Mouse (Mus musculus): ENCODE data around the gene Slc6a19. TPM values are rescaled to one million over a fixed set of nuclear protein-coding genes. Genes with fewer than 3 reads are reported as not detected.
"Not testable (repeated sequence)": the region's sequence is repeated elsewhere in the genome, so short reads cannot be mapped to it uniquely, and the experiment has no call there.

Gene Slc6a19
- polyA plus RNA-seq, 1 experiment: not detected

DNA sequence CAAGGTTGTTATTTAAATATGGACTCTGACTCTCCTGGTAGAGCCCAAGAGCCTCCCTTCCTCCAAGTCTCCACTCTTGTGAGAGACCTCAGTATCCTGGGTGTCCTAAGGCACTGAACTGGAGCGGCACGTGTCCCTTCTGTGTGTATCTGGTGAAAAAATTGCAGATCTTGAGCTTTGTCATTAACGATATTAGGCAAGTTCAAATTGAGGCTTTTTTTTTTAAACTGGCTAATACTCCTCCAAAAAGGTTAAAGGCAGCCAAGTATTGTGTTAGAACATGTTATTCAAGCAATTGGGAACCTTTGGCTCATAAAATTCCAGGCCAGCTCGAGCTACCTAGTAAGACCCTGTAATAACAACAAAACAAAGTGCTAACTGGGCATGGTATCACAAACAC lies 15.6 kb upstream of the Slc6a19 start:
- Histone ChIP-seq H3K27ac (ENCODE audit: insufficient read depth, low read depth, low read length) (no peak overlapping the region), H3K4me3 (ENCODE audit: insufficient read depth, low read depth, low read length) (no peak overlapping the region), H3K4me1 (ENCODE audit: control insufficient read depth, insufficient read depth, low read length) (no peaks in the 10 kb centered on the region)
- 79% methylated on average over 4 of the region's 4 CpGs for WGBS
- TF ChIP-seq POLR2A (IDR thresholded peaks at IDR 0.05; ENCODE audit: insufficient read depth, low read depth, low read length): no peak

DNA sequence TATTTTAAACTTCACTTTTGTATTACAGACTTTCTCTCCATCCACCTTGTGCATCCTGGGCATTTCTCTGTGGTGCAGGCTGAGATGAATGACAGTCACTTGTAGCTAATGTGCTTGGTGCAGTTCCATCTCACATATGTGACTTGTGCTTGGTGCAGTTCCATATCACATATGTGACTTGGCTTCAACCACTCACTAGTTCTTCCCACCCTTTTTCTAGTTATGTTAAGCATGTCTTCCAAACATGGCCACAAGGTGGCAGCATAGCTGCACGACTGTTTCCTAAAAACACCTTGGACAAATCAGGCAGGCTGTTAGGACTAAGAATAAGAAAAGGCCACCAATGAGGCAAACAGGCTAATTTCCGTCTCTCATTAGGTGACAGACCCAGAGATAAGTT lies 13.6 kb upstream of the Slc6a19 start:
- TF ChIP-seq POLR2A (IDR thresholded peaks at IDR 0.05; ENCODE audit: insufficient read depth, low read depth, low read length) (no peak), CTCF (IDR thresholded peaks at IDR 0.05; ENCODE audit: insufficient read depth, low read depth, low read length) (no peak)
- H3K4me3 ChIP-seq (ENCODE audit: insufficient read depth, low read depth, low read length): no peak overlapping the region
- H3K4me1 ChIP-seq (ENCODE audit: control insufficient read depth, insufficient read depth, low read length): no peaks in the 10 kb centered on the region
- H3K27ac ChIP-seq (ENCODE audit: insufficient read depth, low read depth, low read length): no peak overlapping the region
- 3% methylated on average over 2 of the region's 2 CpGs for WGBS

DNA sequence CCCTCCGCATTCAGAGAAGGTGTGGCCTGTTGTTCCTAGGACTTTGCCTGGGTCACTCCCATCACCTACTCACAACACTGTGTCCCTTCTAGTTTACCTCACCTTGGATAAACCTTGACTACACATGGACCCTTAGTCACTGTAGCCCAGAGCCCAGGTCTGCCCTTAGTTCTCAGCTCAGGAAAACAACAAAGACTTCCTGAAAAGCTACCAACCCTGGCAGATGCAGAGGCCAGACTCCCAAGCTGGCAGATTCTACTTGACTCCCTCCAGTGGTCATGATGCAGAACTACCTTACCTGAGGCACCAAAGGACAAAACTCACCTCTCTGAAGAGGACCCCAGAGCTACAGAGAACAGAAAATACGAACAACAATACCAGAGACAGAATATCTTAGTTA lies 9.4 kb upstream of the Slc6a19 start:
- TF ChIP-seq POLR2A (IDR thresholded peaks at IDR 0.05; ENCODE audit: insufficient read depth, low read depth, low read length) (no peak), CTCF (IDR thresholded peaks at IDR 0.05; ENCODE audit: insufficient read depth, low read depth, low read length) (no peak)
- H3K27ac ChIP-seq (ENCODE audit: insufficient read depth, low read depth, low read length): no peak overlapping the region
- H3K4me1 ChIP-seq (ENCODE audit: control insufficient read depth, insufficient read depth, low read length): no peaks in the 10 kb centered on the region
- no peak overlapping the region for H3K4me3 ChIP-seq (ENCODE audit: insufficient read depth, low read depth, low read length)
- 65% methylated on average over 2 of the region's 2 CpGs for WGBS

DNA sequence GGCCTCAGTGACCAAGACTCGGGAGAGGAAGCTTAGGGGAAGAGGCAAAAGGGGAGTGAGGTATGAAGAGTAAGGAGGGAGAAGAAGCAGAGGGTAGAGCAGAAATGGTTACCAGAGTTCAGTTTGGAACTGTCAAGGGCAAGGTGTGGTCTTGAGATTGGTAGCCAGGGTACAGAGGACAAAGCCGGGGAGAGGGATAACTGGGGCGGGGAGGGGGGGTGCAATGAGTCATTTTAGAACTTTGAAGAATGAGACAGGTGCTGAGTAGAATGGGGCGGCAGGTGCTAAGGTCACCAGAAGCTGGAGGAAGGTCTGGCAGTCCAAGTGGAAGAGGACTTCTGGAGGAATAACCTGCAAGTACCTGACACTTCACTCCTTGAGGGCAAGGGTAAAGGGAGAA lies 8.5 kb upstream of the Slc6a19 start:
- no peaks in the 10 kb centered on the region for H3K4me1 ChIP-seq (ENCODE audit: control insufficient read depth, insufficient read depth, low read length)
- no peak overlapping the region for H3K4me3 ChIP-seq (ENCODE audit: insufficient read depth, low read depth, low read length)
- no peak for TF ChIP-seq CTCF (IDR thresholded peaks at IDR 0.05; ENCODE audit: insufficient read depth, low read depth, low read length)
- H3K27ac ChIP-seq (ENCODE audit: insufficient read depth, low read depth, low read length): no peak overlapping the region
- WGBS: 86% methylated on average over 4 of the region's 4 CpGs

DNA sequence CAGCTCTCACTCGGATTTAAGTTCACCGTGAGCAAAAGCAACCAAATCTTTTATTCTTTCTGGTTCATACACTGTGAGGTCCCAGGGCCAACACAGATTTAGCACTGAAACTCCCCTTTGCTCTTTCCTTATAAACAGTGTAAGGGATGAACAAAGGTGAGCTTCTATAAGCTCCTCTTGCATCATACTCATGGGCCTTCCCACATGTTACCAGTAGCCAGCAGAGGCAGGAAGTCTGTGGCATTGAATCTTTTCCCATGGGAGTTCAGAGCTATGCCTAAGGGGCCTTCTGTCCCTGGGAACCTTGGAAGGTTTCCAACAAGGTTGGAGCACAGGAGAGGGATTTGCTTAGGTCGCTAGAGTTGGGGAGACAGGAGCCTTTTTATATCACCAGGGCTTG lies 7.6 kb upstream of the Slc6a19 start:
- TF ChIP-seq POLR2A (IDR thresholded peaks at IDR 0.05; ENCODE audit: insufficient read depth, low read depth, low read length) (no peak), CTCF (IDR thresholded peaks at IDR 0.05; ENCODE audit: insufficient read depth, low read depth, low read length) (no peak)
- H3K4me3 ChIP-seq (ENCODE audit: insufficient read depth, low read depth, low read length): no peak overlapping the region
- 65% methylated on average over 3 of the region's 3 CpGs for WGBS
- no peaks in the 10 kb centered on the region for H3K4me1 ChIP-seq (ENCODE audit: control insufficient read depth, insufficient read depth, low read length)
- no peak overlapping the region for H3K27ac ChIP-seq (ENCODE audit: insufficient read depth, low read depth, low read length)

DNA sequence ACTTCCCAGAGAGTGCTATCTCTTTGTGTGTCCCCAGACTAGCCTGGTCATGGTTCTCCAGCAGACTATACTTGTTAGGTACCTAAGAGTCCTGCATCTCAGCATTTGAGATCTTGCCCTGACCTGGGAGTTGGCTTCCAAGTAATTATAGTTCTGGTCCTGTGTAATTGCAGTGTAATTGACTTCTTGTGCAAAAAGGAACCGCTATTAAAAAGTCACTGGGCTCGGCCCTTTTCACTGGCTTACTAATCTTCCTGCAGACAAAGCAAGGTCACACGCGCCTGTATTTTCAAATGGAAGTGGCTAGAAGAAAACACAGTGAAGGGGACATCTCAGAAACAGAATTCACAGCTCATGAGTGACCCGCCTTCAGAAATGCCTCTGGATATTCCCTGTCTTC lies 7.1 kb upstream of the Slc6a19 start:
- Histone ChIP-seq H3K4me1 (ENCODE audit: control insufficient read depth, insufficient read depth, low read length) (no peaks in the 10 kb centered on the region), H3K4me3 (ENCODE audit: insufficient read depth, low read depth, low read length) (no peak overlapping the region), H3K27ac (ENCODE audit: insufficient read depth, low read depth, low read length) (no peak overlapping the region)
- no peak for TF ChIP-seq CTCF (IDR thresholded peaks at IDR 0.05; ENCODE audit: insufficient read depth, low read depth, low read length)
- no peak for TF ChIP-seq POLR2A (IDR thresholded peaks at IDR 0.05; ENCODE audit: insufficient read depth, low read depth, low read length)
- WGBS: 79% methylated on average over 5 of the region's 5 CpGs

DNA sequence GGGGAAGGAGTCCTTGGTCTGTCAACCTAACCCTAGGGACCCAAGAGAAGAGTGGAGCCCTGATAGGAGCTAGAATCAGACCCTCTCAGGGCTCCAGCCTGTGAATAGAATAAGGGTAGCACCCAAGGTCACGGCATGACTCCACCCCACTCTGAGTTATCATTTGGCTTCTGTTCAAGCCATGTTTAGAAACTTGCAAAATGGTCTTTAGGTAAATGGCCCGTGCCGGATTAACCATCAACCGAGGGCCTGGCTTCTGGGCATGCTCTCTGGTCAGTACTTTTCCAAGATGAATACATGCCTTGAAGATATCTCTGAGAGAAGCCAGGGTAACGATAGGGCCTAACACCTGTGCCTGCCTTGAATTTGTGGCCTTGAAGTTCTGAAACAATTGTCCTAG lies 6.6 kb upstream of the Slc6a19 start:
- no peak overlapping the region for H3K27ac ChIP-seq (ENCODE audit: insufficient read depth, low read depth, low read length)
- no peak for TF ChIP-seq CTCF (IDR thresholded peaks at IDR 0.05; ENCODE audit: insufficient read depth, low read depth, low read length)
- TF ChIP-seq POLR2A (IDR thresholded peaks at IDR 0.05; ENCODE audit: insufficient read depth, low read depth, low read length): no peak
- H3K4me3 ChIP-seq (ENCODE audit: insufficient read depth, low read depth, low read length): no peak overlapping the region
- no peaks in the 10 kb centered on the region for H3K4me1 ChIP-seq (ENCODE audit: control insufficient read depth, insufficient read depth, low read length)
- WGBS: 90% methylated on average over 5 of the region's 5 CpGs

DNA sequence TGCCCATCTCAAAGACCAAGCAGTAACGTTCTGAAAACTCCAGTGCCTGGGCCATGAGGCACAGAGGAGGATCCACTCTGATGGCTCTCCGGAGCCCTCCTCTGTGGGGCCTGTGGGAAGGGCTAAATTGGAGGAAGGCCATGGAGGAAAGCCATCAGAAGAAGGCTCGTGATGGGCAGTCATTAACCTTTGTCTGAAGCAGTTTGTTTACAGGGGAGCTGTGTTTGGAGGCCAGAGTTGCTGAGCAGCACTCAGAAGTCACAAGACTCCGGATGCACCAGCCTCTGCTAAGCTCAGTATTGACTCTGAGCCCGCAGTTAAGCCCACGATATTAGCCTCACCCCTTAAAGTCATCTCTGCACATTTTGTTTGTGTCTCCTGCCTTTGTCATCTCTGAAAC lies 4.8 kb upstream of the Slc6a19 start:
- WGBS: 62% methylated on average over 6 of the region's 6 CpGs
- no peak for TF ChIP-seq CTCF (IDR thresholded peaks at IDR 0.05; ENCODE audit: insufficient read depth, low read depth, low read length)
- no peak for TF ChIP-seq POLR2A (IDR thresholded peaks at IDR 0.05; ENCODE audit: insufficient read depth, low read depth, low read length)
- Histone ChIP-seq H3K4me3 (ENCODE audit: insufficient read depth, low read depth, low read length) (no peak overlapping the region), H3K27ac (ENCODE audit: insufficient read depth, low read depth, low read length) (no peak overlapping the region), H3K4me1 (ENCODE audit: control insufficient read depth, insufficient read depth, low read length) (no peaks in the 10 kb centered on the region)

DNA sequence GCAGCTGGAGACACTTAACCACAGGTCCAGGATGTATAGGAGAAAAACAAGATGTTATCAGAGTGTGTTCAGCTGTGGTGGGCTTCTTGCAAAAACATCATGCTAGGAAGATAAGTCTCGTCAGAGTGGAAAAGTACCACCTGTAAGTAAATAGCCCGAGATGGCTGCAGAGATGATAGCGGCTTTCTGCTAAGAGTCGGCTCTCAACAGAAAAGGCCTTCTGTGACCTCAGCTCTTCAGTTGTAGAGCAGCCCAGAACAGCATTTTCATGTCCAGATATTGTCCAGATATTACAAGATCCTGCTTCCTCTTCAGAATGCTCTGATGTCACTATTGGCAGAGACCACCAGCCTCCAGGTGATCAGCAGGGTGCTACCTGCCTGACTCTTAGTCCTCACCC lies 1.2 kb downstream of the Slc6a19 start:
- WGBS: 89% methylated on average over 4 of the region's 4 CpGs
- not testable (repeated sequence) for H3K4me1 ChIP-seq (ENCODE audit: control insufficient read depth, insufficient read depth, low read length); H3K4me3 ChIP-seq (ENCODE audit: insufficient read depth, low read depth, low read length); H3K27ac ChIP-seq (ENCODE audit: insufficient read depth, low read depth, low read length)

DNA sequence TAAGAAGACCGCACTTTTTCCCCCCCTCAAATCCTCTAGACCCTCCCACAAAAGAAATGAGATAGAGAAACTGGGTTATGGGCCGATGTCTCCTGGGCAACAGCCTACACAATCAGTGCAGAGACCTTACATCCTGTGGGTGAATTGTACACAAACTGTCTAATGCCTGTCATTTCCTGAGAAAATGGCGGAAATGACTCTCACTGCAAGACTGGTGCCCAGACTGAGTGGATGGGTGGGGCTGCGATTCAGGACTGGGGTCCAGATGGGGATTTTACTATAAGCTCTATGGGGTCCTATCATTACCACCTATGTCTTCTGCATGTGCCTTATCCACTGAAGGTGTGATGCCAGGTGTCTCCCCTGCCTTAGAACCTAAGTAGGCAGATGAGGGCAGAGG lies 1.9 kb downstream of the Slc6a19 start:
- Histone ChIP-seq H3K4me1 (ENCODE audit: control insufficient read depth, insufficient read depth, low read length) (no peaks in the 10 kb centered on the region), H3K27ac (ENCODE audit: insufficient read depth, low read depth, low read length) (peak overlapping the region; percentile 10; the same call in 1 of the 2 replicates), H3K4me3 (ENCODE audit: insufficient read depth, low read depth, low read length) (no peak overlapping the region)
- 95% methylated on average over 4 of the region's 4 CpGs for WGBS
- TF ChIP-seq POLR2A (IDR thresholded peaks at IDR 0.05; ENCODE audit: insufficient read depth, low read depth, low read length) (no peak), CTCF (IDR thresholded peaks at IDR 0.05; ENCODE audit: insufficient read depth, low read depth, low read length) (no peak)
